Mouse (Mus musculus) spleen, adult 2 months (tissue): ENCODE measurements around the gene Hip1r. TPM values are rescaled to one million over a fixed set of nuclear protein-coding genes. Genes with fewer than 3 reads are reported as not detected.

Experiments
- DNase-seq, 2 experiments: peaks; one replicate each; pipeline versions ENCODE4 v3.0.0 to v3.0.0-alpha.2; 2012 to 2021; ENCODE audit warnings: low spot score in 2 of 2, low read depth in 1 of 2
- H3K27ac ChIP-seq: fragments of 200-500 bp; 2 replicates; pipeline ENCODE4 v1.5.1; 2012; ENCODE audit warnings: low read length, inconsistent platforms; ENCODE audit not compliant: insufficient read depth
- H3K27me3 ChIP-seq: fragments of 200-500 bp; 2 replicates; pipeline ENCODE4 v1.6.1; 2012; ENCODE audit warnings: mild to moderate bottlenecking, moderate library complexity, low read length, inconsistent platforms; ENCODE audit not compliant: control insufficient read depth, insufficient read depth
- H3K36me3 ChIP-seq: fragments of 200-500 bp; 2 replicates; pipeline ENCODE4 v1.6.1; 2012; ENCODE audit warnings: mild to moderate bottlenecking, low read length, inconsistent platforms; ENCODE audit not compliant: control insufficient read depth, insufficient read depth
- H3K4me1 ChIP-seq: fragments of 200-500 bp; 2 replicates; pipeline ENCODE4 v1.6.1; 2011; ENCODE audit warnings: inconsistent platforms; ENCODE audit not compliant: control insufficient read depth, insufficient read depth, insufficient read length
- H3K4me3 ChIP-seq: fragments of 200-500 bp; 2 replicates; pipeline ENCODE4 v1.5.1; 2011; ENCODE audit warnings: mild to moderate bottlenecking, inconsistent platforms; ENCODE audit not compliant: insufficient read depth, insufficient read length; ENCODE audit errors: extremely low read depth
- CTCF ChIP-seq: fragments of 200-500 bp; IDR thresholded peaks from 2 replicates; pipeline ENCODE4 v1.5.1; 2011; ENCODE audit warnings: mild to moderate bottlenecking, inconsistent platforms; ENCODE audit not compliant: insufficient read depth, insufficient read length, insufficient replicate concordance; ENCODE audit errors: extremely low read depth
- POLR2A ChIP-seq: fragments of 200-500 bp; IDR thresholded peaks from 2 replicates; pipeline ENCODE4 v1.6.1; 2011; ENCODE audit warnings: low read depth, low read length, inconsistent platforms
- WGBS: fragments of 180-500 bp; shearing (Covaris S2); methylation state at CpG from one replicate; pipeline ENCODE4 v1.1.7; 2018; 5-methylcytosine and 5-hydroxymethylcytosine counted together
- polyA plus RNA-seq: library from polyadenylated mRNA; depleted of rRNA; stranded (reverse); fragments of >200 nt; gene quantifications from 2 replicates; pipeline ENCODE4 v1.2.3, GENCODE M21; 2012

Hip1r gene
- polyA plus RNA-seq, 1 experiment, result 46.3 TPM

GRCm38 (mm10) chr5:123998370-123998769 lies 24.9 kb downstream of the Hip1r start:
- TF ChIP-seq POLR2A (no peak), CTCF (no peak)
- H3K4me3 ChIP-seq, result no peak overlapping the region

GRCm38 (mm10) chr5:124000824-124001223 lies 27.4 kb downstream of the Hip1r start:
- peak; percentile 70 to 82 for DNase-seq
- TF ChIP-seq POLR2A (no peak), CTCF (peak; percentile 94; the same call in 1 of the 2 replicates)
- WGBS, result 7% methylated on average over 7 of the region's 7 CpGs
- Histone ChIP-seq H3K36me3 (peaks cover 78% of the 10 kb centered on the region), H3K27ac (no peak overlapping the region), H3K27me3 (no peaks in the 10 kb centered on the region), H3K4me1 (peaks cover 5% of the 10 kb centered on the region; the same call in 1 of the 2 replicates), H3K4me3 (no peak overlapping the region)

More at GRCm38 (mm10) chr5:123998370-123998769, 24.9 kb downstream of the Hip1r start:
- Histone ChIP-seq H3K36me3 (peaks cover 61% of the 10 kb centered on the region), H3K27me3 (no peaks in the 10 kb centered on the region), H3K27ac (no peak overlapping the region), H3K4me1 (peaks cover 5% of the 10 kb centered on the region; the same call in 1 of the 2 replicates)
- DNase-seq, result no peak
- 86% methylated on average over 10 of the region's 10 CpGs for WGBS

GRCm38 (mm10) chr5:124001274-124001673 lies 27.8 kb downstream of the Hip1r start:
- Histone ChIP-seq H3K36me3 (peaks cover 78% of the 10 kb centered on the region), H3K27ac (no peak overlapping the region), H3K4me3 (no peak overlapping the region), H3K27me3 (no peaks in the 10 kb centered on the region), H3K4me1 (peaks cover 5% of the 10 kb centered on the region; the same call in 1 of the 2 replicates)
- DNase-seq, result no peak
- TF ChIP-seq POLR2A (no peak), CTCF (no peak)
- 64% methylated on average over 9 of the region's 9 CpGs for WGBS

GRCm38 (mm10) chr5:124002876-124003275 lies 29.4 kb downstream of the Hip1r start:
- Histone ChIP-seq H3K4me3 (no peak overlapping the region), H3K27ac (no peak overlapping the region; the same call in 1 of the 2 replicates), H3K27me3 (no peaks in the 10 kb centered on the region), H3K36me3 (peaks cover 75% of the 10 kb centered on the region), H3K4me1 (peaks cover 8% of the 10 kb centered on the region; the same call in 1 of the 2 replicates)
- 87% methylated on average over 2 of the region's 2 CpGs for WGBS
- no peak for TF ChIP-seq CTCF
- TF ChIP-seq POLR2A, result no peak
- DNase-seq, result no peak

- H3K4me3 ChIP-seq, result no peak overlapping the region
- TF ChIP-seq CTCF (no peak), POLR2A (no peak)
- no peaks in the 10 kb centered on the region for H3K27me3 ChIP-seq
- peaks cover 8% of the 10 kb centered on the region; the same call in 1 of the 2 replicates for H3K4me1 ChIP-seq
- WGBS, result 84% methylated on average over 4 of the region's 4 CpGs
- H3K36me3 ChIP-seq, result peaks cover 72% of the 10 kb centered on the region
- DNase-seq, result no peak
- no peak overlapping the region for H3K27ac ChIP-seq
These were observed 29.9 kb downstream of the Hip1r start for GRCm38 (mm10) chr5:124003375-124003774.

- Histone ChIP-seq H3K4me3 (no peak overlapping the region), H3K4me1 (peaks cover 8% of the 10 kb centered on the region; the same call in 1 of the 2 replicates), H3K27ac (no peak overlapping the region), H3K36me3 (peaks cover 70% of the 10 kb centered on the region), H3K27me3 (no peaks in the 10 kb centered on the region)
- WGBS, result 83% methylated on average over 17 of the region's 17 CpGs
- TF ChIP-seq CTCF (no peak), POLR2A (no peak)
- DNase-seq, result no peak
These were observed 31.1 kb downstream of the Hip1r start for GRCm38 (mm10) chr5:124004356-124005150.

- Histone ChIP-seq H3K27me3 (no peaks in the 10 kb centered on the region), H3K36me3 (peaks cover 68% of the 10 kb centered on the region), H3K4me3 (no peak overlapping the region), H3K27ac (no peak overlapping the region), H3K4me1 (peaks cover 8% of the 10 kb centered on the region; the same call in 1 of the 2 replicates)
- TF ChIP-seq POLR2A (no peak), CTCF (no peak)
- no peak for DNase-seq
- 91% methylated on average over 15 of the region's 15 CpGs for WGBS
These were observed 31.7 kb downstream of the Hip1r start for GRCm38 (mm10) chr5:124005151-124005500.
